Mouse (Mus musculus) liver, postnatal 0 days (tissue): ENCODE results near the gene Slc10a1. TPM values are rescaled to one million over a fixed set of nuclear protein-coding genes. Genes with fewer than 3 reads are reported as not detected.

ENCODE experiments used
- ATAC-seq: fragments of 200-750 bp; cut with Nextera tagmentation; 2 replicates; pipeline ENCODE4 v1.8.0; 2017; ENCODE audit warnings: mild to moderate bottlenecking, moderate library complexity
- DNase-seq: peaks from one replicate; pipeline ENCODE4 v3.0.0-alpha.2; 2016
- H3K27ac ChIP-seq: fragments of 300-500 bp; sonication (generic); 2 replicates; pipeline ENCODE4 v1.5.1; 2014; ENCODE audit warnings: antibody characterized with exemption, moderate library complexity, mild to moderate bottlenecking, low read depth
- H3K27me3 ChIP-seq: fragments of 300-500 bp; sonication (generic); 2 replicates; pipeline ENCODE4 v1.6.1; 2014; ENCODE audit warnings: low read length, control low read depth, mixed read lengths; ENCODE audit not compliant: insufficient read depth
- H3K36me3 ChIP-seq: fragments of 300-500 bp; sonication (generic); replicated peaks from 2 replicates; pipeline ENCODE4 v1.6.1; 2014; ENCODE audit warnings: mild to moderate bottlenecking, control low read depth, low read length, moderate library complexity, mixed read lengths; ENCODE audit not compliant: insufficient read depth
- H3K4me1 ChIP-seq: fragments of 300-500 bp; sonication (generic); 2 replicates; pipeline ENCODE4 v1.6.1; 2014; ENCODE audit warnings: antibody characterized with exemption, mild to moderate bottlenecking, control low read depth; ENCODE audit not compliant: insufficient read depth
- H3K4me2 ChIP-seq: fragments of 300-500 bp; sonication (generic); 2 replicates; pipeline ENCODE4 v1.6.1; 2014; ENCODE audit warnings: low read depth, mild to moderate bottlenecking, low read length, moderate library complexity, mixed read lengths
- H3K4me3 ChIP-seq: fragments of 300-500 bp; sonication (generic); 2 replicates; pipeline ENCODE4 v1.5.1; 2014; ENCODE audit warnings: low read depth, low read length
- H3K9ac ChIP-seq: fragments of 300-500 bp; sonication (generic); replicated peaks from 2 replicates; pipeline ENCODE4 v1.6.1; 2014; ENCODE audit warnings: mild to moderate bottlenecking, moderate library complexity
- H3K9me3 ChIP-seq: fragments of 300-500 bp; sonication (generic); 2 replicates; pipeline ENCODE4 v1.6.1; 2016; ENCODE audit warnings: mild to moderate bottlenecking, control low read depth, low read length, mixed read lengths
- CTCF ChIP-seq: sonication (generic); IDR thresholded peaks from 2 replicates; pipeline ENCODE4 v1.5.1; 2016; ENCODE audit warnings: antibody characterized with exemption, low read depth
- EP300 ChIP-seq: IDR thresholded peaks from 2 replicates; pipeline ENCODE4 v1.6.1; 2016; ENCODE audit warnings: antibody characterized with exemption, low read depth, mild to moderate bottlenecking
- WGBS: fragments of 180-500 bp; shearing (Covaris S2); extraction: QIAGEN DNeasy Blood & Tissue Kit; methylation state at CpG from one replicate; pipeline ENCODE4 v1.1.7; 2014; ENCODE audit not compliant: insufficient replicate concordance; 5-methylcytosine and 5-hydroxymethylcytosine counted together
- polyA plus RNA-seq: library from polyadenylated mRNA; unstranded; fragments of >200 nt; fragmentation: Nextera tagmentation; extraction: Ambion mirVana; gene quantifications from 2 replicates; pipeline ENCODE4 v1.2.1, GENCODE M21; 2015

The Slc10a1 gene
- polyA plus RNA-seq, result 500 and 502 TPM in 2 replicates

- peak within 1 kb of the TSS; percentile 62 for H3K9ac ChIP-seq
- peaks cover 4% of the 10 kb centered on the region; the same call in 1 of the 2 replicates for H3K4me1 ChIP-seq
- H3K27ac ChIP-seq, result peak within 1 kb of the TSS; percentile 82
- H3K36me3 ChIP-seq, result no peaks in the 10 kb centered on the region
- ATAC-seq, result no peak
- WGBS, result 65% methylated on average over 5 of the region's 5 CpGs
- H3K27me3 ChIP-seq, result no peaks in the 10 kb centered on the region
- H3K9me3 ChIP-seq, result no peaks in the 10 kb centered on the region
- DNase-seq, result no peak
- peak within 1 kb of the TSS; percentile 51 for H3K4me3 ChIP-seq
- peak within 1 kb of the TSS; percentile 65 for H3K4me2 ChIP-seq
- TF ChIP-seq CTCF (no peak), EP300 (no peak)
Observed at GRCm38 (mm10) chr12:80968605-80969004, at the start of gene Slc10a1. TSS of gene Slc10a1 (minus strand) at chr12:80968705.

GRCm38 (mm10) chr12:81017624-81018023 lies 49.1 kb upstream of the Slc10a1 start:
- H3K9me3 ChIP-seq, result no peaks in the 10 kb centered on the region
- DNase-seq (no peak), ATAC-seq (no peak)
- 84% methylated on average over 12 of the region's 12 CpGs for WGBS
- H3K4me2 ChIP-seq, result no peak overlapping the region
- H3K4me3 ChIP-seq, result no peak overlapping the region
- H3K36me3 ChIP-seq, result no peaks in the 10 kb centered on the region
- H3K27me3 ChIP-seq, result no peaks in the 10 kb centered on the region
- H3K27ac ChIP-seq, result no peak overlapping the region
- TF ChIP-seq CTCF (no peak), EP300 (no peak)
- H3K4me1 ChIP-seq, result no peaks in the 10 kb centered on the region
- H3K9ac ChIP-seq, result no peak overlapping the region

GRCm38 (mm10) chr12:81013496-81013895 lies 45.0 kb upstream of the Slc10a1 start:
- no peaks in the 10 kb centered on the region for H3K27me3 ChIP-seq
- no peak for DNase-seq
- no peak overlapping the region for H3K4me3 ChIP-seq
- no peak for ATAC-seq
- H3K36me3 ChIP-seq, result no peaks in the 10 kb centered on the region
- H3K4me2 ChIP-seq, result no peak overlapping the region
- no peaks in the 10 kb centered on the region for H3K4me1 ChIP-seq
- TF ChIP-seq EP300, result no peak
- no peak overlapping the region for H3K9ac ChIP-seq
- H3K9me3 ChIP-seq, result no peaks in the 10 kb centered on the region
- H3K27ac ChIP-seq, result no peak overlapping the region
- 63% methylated on average over 11 of the region's 11 CpGs for WGBS

GRCm38 (mm10) chr12:81011994-81012393 lies 43.5 kb upstream of the Slc10a1 start:
- no peaks in the 10 kb centered on the region for H3K27me3 ChIP-seq
- H3K36me3 ChIP-seq, result no peaks in the 10 kb centered on the region
- DNase-seq, result no peak
- no peaks in the 10 kb centered on the region for H3K4me1 ChIP-seq
- no peak overlapping the region for H3K4me2 ChIP-seq
- H3K9me3 ChIP-seq, result no peaks in the 10 kb centered on the region
- ATAC-seq, result no peak
- 81% methylated on average over 2 of the region's 2 CpGs for WGBS
- no peak overlapping the region for H3K4me3 ChIP-seq
- H3K27ac ChIP-seq, result no peak overlapping the region
- H3K9ac ChIP-seq, result no peak overlapping the region
- TF ChIP-seq EP300 (no peak), CTCF (peak; percentile 29; the same call in 1 of the 2 replicates)

- no peak overlapping the region for H3K4me2 ChIP-seq
- no peaks in the 10 kb centered on the region for H3K36me3 ChIP-seq
- TF ChIP-seq EP300 (no peak), CTCF (no peak)
- H3K27ac ChIP-seq, result no peak overlapping the region
- H3K4me3 ChIP-seq, result no peak overlapping the region
- H3K4me1 ChIP-seq, result no peaks in the 10 kb centered on the region
- H3K9ac ChIP-seq, result no peak overlapping the region
- H3K9me3 ChIP-seq, result no peaks in the 10 kb centered on the region
- H3K27me3 ChIP-seq, result no peaks in the 10 kb centered on the region
- DNase-seq (no peak), ATAC-seq (no peak)
- WGBS, result 43% methylated on average over 3 of the region's 3 CpGs
Observed at GRCm38 (mm10) chr12:81009813-81010212, 41.3 kb upstream of the Slc10a1 start.

GRCm38 (mm10) chr12:81002841-81003635 lies 34.5 kb upstream of the Slc10a1 start:
- Histone ChIP-seq H3K4me1 (peaks cover 4% of the 10 kb centered on the region), H3K36me3 (no peaks in the 10 kb centered on the region), H3K4me3 (no peak overlapping the region), H3K27ac (no peak overlapping the region), H3K27me3 (no peaks in the 10 kb centered on the region), H3K9me3 (no peaks in the 10 kb centered on the region), H3K4me2 (no peak overlapping the region), H3K9ac (no peak overlapping the region)
- TF ChIP-seq CTCF (no peak), EP300 (no peak)
- WGBS, result 65% methylated on average over 13 of the region's 13 CpGs
- ATAC-seq (no peak), DNase-seq (no peak)
